Mouse (Mus musculus) spleen, adult 2 months (tissue): ENCODE results near the gene Gm16181.

Experiments used
- CTCF ChIP-seq: fragments of 200-500 bp; IDR thresholded peaks from 2 replicates; pipeline ENCODE4 v1.5.1; 2011; ENCODE audit warnings: mild to moderate bottlenecking, inconsistent platforms; ENCODE audit not compliant: insufficient read depth, insufficient read length, insufficient replicate concordance; ENCODE audit errors: extremely low read depth
- POLR2A ChIP-seq: fragments of 200-500 bp; IDR thresholded peaks from 2 replicates; pipeline ENCODE4 v1.6.1; 2011; ENCODE audit warnings: low read depth, low read length, inconsistent platforms

DNA sequence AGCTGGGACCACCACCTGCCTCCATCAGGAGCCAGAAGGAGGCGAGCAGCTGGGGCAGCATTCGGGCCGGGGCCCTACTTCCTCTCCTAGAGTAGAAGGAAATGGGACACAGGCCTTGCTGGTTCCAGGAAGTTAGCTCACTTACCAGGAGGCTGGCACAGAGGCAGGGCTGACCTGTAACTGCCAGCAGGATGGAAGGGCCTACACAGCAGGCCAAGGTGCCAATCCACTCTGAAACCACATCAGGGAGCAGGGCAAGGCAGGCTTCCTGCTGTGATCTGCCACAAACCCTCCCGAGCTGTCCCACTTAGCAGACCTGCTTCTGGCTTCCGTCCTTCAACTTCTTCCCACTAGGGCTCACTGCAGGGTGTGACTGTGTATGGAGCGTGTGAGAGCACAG lies 1.7 kb downstream of the Gm16181 start:
- TF ChIP-seq CTCF (no peak), POLR2A (no peak)
